Mouse (Mus musculus): ENCODE measurements at regions not wholly inside any gene's neighbourhood (a gene's known extent, or its start where the extent isn't known, plus 50 kb on each side); places are given as distances from the start of the nearest gene placed in this dataset.

DNA sequence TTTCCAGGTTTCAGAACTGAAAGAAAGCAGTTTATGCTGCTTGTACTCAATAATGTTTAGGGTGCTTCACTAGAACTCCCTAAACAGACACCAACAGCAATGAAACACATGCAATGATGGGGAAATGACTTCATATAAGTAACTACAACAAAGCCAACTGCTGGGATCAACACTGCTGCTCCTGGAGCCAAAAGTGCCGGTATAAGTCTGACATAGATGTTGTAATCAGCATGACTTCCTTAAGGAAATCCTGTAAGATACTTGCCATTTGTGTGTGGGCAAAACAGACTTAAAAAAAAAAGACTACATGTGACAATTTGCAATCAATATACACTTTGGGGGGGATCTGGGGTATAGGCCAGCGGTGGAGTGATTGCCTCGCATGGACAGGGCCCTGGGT, 438.4 kb upstream of the A1bg start:
- no peak for TF ChIP-seq POLR2A (IDR thresholded peaks at IDR 0.05; ENCODE audit: extremely low read depth, insufficient read depth, low read length)
- no peak for TF ChIP-seq CTCF (IDR thresholded peaks at IDR 0.05; ENCODE audit: extremely low read depth, insufficient read depth, low read length)
